ENCODE assay signal across 8 mouse cellular contexts in genomic region chr12:37108390-37108738, GRCm38 (mm10). TPM values are rescaled to one million over a fixed set of nuclear protein-coding genes. Genes with fewer than 3 reads are reported as not detected.
DNase-seq lines count a peak whose midpoint lies in the region; ATAC-seq and TF ChIP-seq lines count a peak whose summit lies in the region.
"Had no signal": no experiment of that assay in that cellular context is flagged by ENCODE, and none has a peak within 500 bp of the region (broad histone marks: within the 10 kb centered on the region; RNA-seq: fewer than 3 reads in every experiment).

Meox2 (plus strand) TSS chr12:37108540.

- peaks cover 14% of the 10 kb centered on the region for H3K4me1 ChIP-seq in hindbrain, embryonic 12.5 days
- H3K4me1 ChIP-seq in lung, adult 2 months (ENCODE audit: control insufficient read depth, insufficient read depth, low read length) = no peaks in the 10 kb centered on the region; the same call in 1 of the 2 replicates

- TF ChIP-seq POLR2A in lung, adult 2 months (IDR thresholded peaks at IDR 0.05; ENCODE audit: borderline replicate concordance, extremely low read depth, low read depth, low read length) = 0 out of 2 replicates have a peak, but pooled peaks have one; percentile 21

- peak; percentile 67 for ATAC-seq in hindbrain, embryonic 12.5 days (ENCODE audit: low FRiP score)

- H3K9ac ChIP-seq in hindbrain, embryonic 12.5 days = peak within 1 kb of the TSS; percentile 51; the same call in 1 of the 2 replicates

- peak within 1 kb of the TSS; percentile 87 for H3K4me3 ChIP-seq in gastrocnemius, adult 2 months
- H3K4me3 ChIP-seq in hindbrain, embryonic 12.5 days = peak within 1 kb of the TSS; percentile 44
- peak within 1 kb of the TSS; percentile 59 for H3K4me3 ChIP-seq in lung, adult 2 months (replicated peaks; ENCODE audit: extremely low read depth, low read depth, low read length)

- intact Hi-C loops in gastrocnemius, adult 2 months (cut with DNase I) = loop anchor here (2.0 to 10.0 kb wide), 4 partner anchors 91 to 486 kb away; no protein-coding TSS in a partner anchor

- TF ChIP-seq CTCF in gastrocnemius, adult 2 months (IDR thresholded peaks at IDR 0.05) = no peak
- TF ChIP-seq CTCF in lung, adult 2 months (IDR thresholded peaks at IDR 0.05; ENCODE audit: insufficient read depth, low read length) = no peak

- no peaks in the 10 kb centered on the region for H3K36me3 ChIP-seq in hindbrain, embryonic 12.5 days

- under 1% methylated on average over 12 of the region's 12 CpGs for WGBS in hindbrain, embryonic 12.5 days
- WGBS in lung, adult 2 months = 3% methylated on average over 12 of the region's 12 CpGs

- no peaks in the 10 kb centered on the region for H3K9me3 ChIP-seq in hindbrain, embryonic 12.5 days (replicated peaks)

- peak within 1 kb of the TSS; percentile 92 for H3K27ac ChIP-seq in gastrocnemius, adult 2 months
- no peak within 1 kb of the TSS for H3K27ac ChIP-seq in hindbrain, embryonic 12.5 days

- peak within 1 kb of the TSS; percentile 88 for H3K4me2 ChIP-seq in hindbrain, embryonic 12.5 days (replicated peaks)

- H3K27me3 ChIP-seq in hindbrain, embryonic 12.5 days = peaks cover 51% of the 10 kb centered on the region

- peak; percentile 4 to 7 for DNase-seq in urinary bladder, postnatal 36 days (ENCODE audit: low spot score in 2 of 2)
- DNase-seq in urinary bladder, postnatal 10 days (ENCODE audit: low spot score) = no peak
- peak; percentile 87 for DNase-seq in gastrocnemius, adult 2 months
- DNase-seq in lung, adult 2 months = peak; percentile 26
- DNase-seq in retina, postnatal 1 day = peak; percentile 57
- DNase-seq in right cerebral cortex, adult 18-20 months = no peak

RNA-seq across cellular contexts. Expression of gene Meox2, which starts in this region (rescaled TPM):
- total RNA-seq in gastrocnemius, adult 2 months (2021) = 1 to 10 TPM; 8.8 to 9.6 TPM
- polyA plus RNA-seq in hindbrain, embryonic 12.5 days (2016; fragmentation: Nextera tagmentation; extraction: Ambion mirVana) = 10.1 and 13.6 TPM in 2 replicates
- polyA plus RNA-seq in lung, adult 2 months (2012; rRNA removed) = 12.6 and 15.3 TPM in 2 replicates
- total RNA-seq: neutrophil, adult 5-6 weeks had no signal

Comparison
In these comparisons a context has a peak if more than half of its experiments do, and no peak if none do; other contexts are left out.
1. DNase-seq: peak in urinary bladder, postnatal 36 days (2 of 2), gastrocnemius, adult 2 months (single experiment), lung, adult 2 months (single experiment) and retina, postnatal 1 day (single experiment); none in urinary bladder, postnatal 10 days (single experiment) and right cerebral cortex, adult 18-20 months (single experiment).
2. Peak in every context shown above with its lines, with median percentiles within 50 percentile points of each other: H3K4me3 ChIP-seq.